Mouse (Mus musculus) heart, embryonic 10.5 days (tissue): ENCODE results near the gene Isoc2b. TPM values are rescaled to one million over a fixed set of nuclear protein-coding genes. Genes with fewer than 3 reads are reported as not detected.
A peak's percentile ranks its signal among the peaks of the same experiment; 100 is the strongest.
"Not testable (repeated sequence)": the region's sequence is repeated elsewhere in the genome, so short reads cannot be mapped to it uniquely, and the experiment has no call there.

Experiments
- DNase-seq: peaks from one replicate; pipeline ENCODE4 v3.0.0-alpha.2; 2017; ENCODE audit warnings: low spot score
- H3K27ac ChIP-seq: fragments of 300-500 bp; sonication (generic); 2 replicates; pipeline ENCODE4 v1.5.1; 2016; ENCODE audit warnings: mild to moderate bottlenecking
- H3K27me3 ChIP-seq: fragments of 300-500 bp; sonication (generic); 2 replicates; pipeline ENCODE4 v1.6.1; 2016; ENCODE audit warnings: mild to moderate bottlenecking; ENCODE audit not compliant: poor library complexity, insufficient read depth, severe bottlenecking
- H3K36me3 ChIP-seq: fragments of 300-500 bp; sonication (generic); 2 replicates; pipeline ENCODE4 v1.6.1; 2016; ENCODE audit warnings: mild to moderate bottlenecking, moderate library complexity
- H3K4me1 ChIP-seq: fragments of 300-500 bp; sonication (generic); 2 replicates; pipeline ENCODE4 v1.6.1; 2016; ENCODE audit warnings: mild to moderate bottlenecking
- H3K4me3 ChIP-seq: fragments of 300-500 bp; sonication (generic); 2 replicates; pipeline ENCODE4 v1.5.1; 2016; ENCODE audit warnings: mild to moderate bottlenecking, moderate library complexity
- H3K9me3 ChIP-seq: fragments of 300-500 bp; sonication (generic); 2 replicates; pipeline ENCODE4 v1.6.1; 2016; ENCODE audit warnings: mild to moderate bottlenecking, moderate library complexity
- WGBS: fragments of 180-500 bp; shearing (Covaris S2); methylation state at CpG from one replicate; pipeline ENCODE4 v1.1.7; 2016; 5-methylcytosine and 5-hydroxymethylcytosine counted together
- polyA plus RNA-seq: library from polyadenylated mRNA; unstranded; fragments of >200 nt; fragmentation: Nextera tagmentation; extraction: Ambion mirVana; gene quantifications from 2 replicates; pipeline ENCODE4 v1.2.1, GENCODE M21; 2016

The Isoc2b gene
- polyA plus RNA-seq, 1 experiment from 2014 or later, result 3.9 TPM

GRCm38 (mm10) chr7:4816559-4816958 lies 53.5 kb downstream of the Isoc2b start:
- Histone ChIP-seq H3K4me3 (no peak overlapping the region), H3K27me3 (no peaks in the 10 kb centered on the region), H3K4me1 (no peaks in the 10 kb centered on the region; the same call in 1 of the 2 replicates), H3K9me3 (no peaks in the 10 kb centered on the region), H3K36me3 (no peaks in the 10 kb centered on the region), H3K27ac (no peak overlapping the region)
- DNase-seq, result no peak

- WGBS, result 21% methylated on average over 8 of the region's 8 CpGs
- peaks cover 25% of the 10 kb centered on the region for H3K36me3 ChIP-seq
These were observed 56.8 kb downstream of the Isoc2b start for GRCm38 (mm10) chr7:4813105-4813791.

GRCm38 (mm10) chr7:4812303-4813104 lies 57.6 kb downstream of the Isoc2b start, which contains the start of gene Ube2s:
Gene Ube2s, minus strand, starts transcription at chr7:4812590.
- under 1% methylated on average over 62 of the region's 62 CpGs for WGBS
- peak; percentile 99 for DNase-seq
- Histone ChIP-seq H3K27me3 (no peaks in the 10 kb centered on the region), H3K9me3 (no peaks in the 10 kb centered on the region), H3K36me3 (peaks cover 28% of the 10 kb centered on the region), H3K4me3 (peak within 1 kb of the TSS; percentile 99), H3K27ac (peak within 1 kb of the TSS; percentile 99), H3K4me1 (peaks cover 19% of the 10 kb centered on the region)

More at GRCm38 (mm10) chr7:4813105-4813791, 56.8 kb downstream of the Isoc2b start:
- DNase-seq, result no peak
- H3K4me3 ChIP-seq, result peak overlapping the region; percentile 99
- no peaks in the 10 kb centered on the region for H3K9me3 ChIP-seq
- peaks cover 19% of the 10 kb centered on the region for H3K4me1 ChIP-seq
- H3K27me3 ChIP-seq, result no peaks in the 10 kb centered on the region
- peak overlapping the region; percentile 99 for H3K27ac ChIP-seq

GRCm38 (mm10) chr7:4811842-4812302 lies 58.2 kb downstream of the Isoc2b start:
- H3K4me1 ChIP-seq, result peaks cover 19% of the 10 kb centered on the region
- no peaks in the 10 kb centered on the region for H3K27me3 ChIP-seq
- peak; percentile 85 for DNase-seq
- peak overlapping the region; percentile 99 for H3K27ac ChIP-seq
- peak overlapping the region; percentile 99 for H3K4me3 ChIP-seq
- H3K9me3 ChIP-seq, result no peaks in the 10 kb centered on the region
- peaks cover 35% of the 10 kb centered on the region for H3K36me3 ChIP-seq
- under 1% methylated on average over 36 of the region's 36 CpGs for WGBS

- H3K36me3 ChIP-seq, result peaks cover 42% of the 10 kb centered on the region
- H3K4me3 ChIP-seq, result peak overlapping the region; percentile 99
- peaks cover 19% of the 10 kb centered on the region for H3K4me1 ChIP-seq
- H3K9me3 ChIP-seq, H3K27me3 ChIP-seq, DNase-seq: not testable (repeated sequence)
- peak overlapping the region; percentile 99 for H3K27ac ChIP-seq
- WGBS, result 36% methylated on average over 10 of the region's 10 CpGs
These were observed 58.9 kb downstream of the Isoc2b start for GRCm38 (mm10) chr7:4811131-4811530.

- no peak for DNase-seq
- Histone ChIP-seq H3K4me1 (peaks cover 19% of the 10 kb centered on the region), H3K27me3 (no peaks in the 10 kb centered on the region), H3K36me3 (peaks cover 59% of the 10 kb centered on the region), H3K4me3 (no peak overlapping the region), H3K9me3 (no peaks in the 10 kb centered on the region), H3K27ac (no peak overlapping the region)
- 85% methylated on average over 7 of the region's 7 CpGs for WGBS
These were observed 63.3 kb downstream of the Isoc2b start for GRCm38 (mm10) chr7:4806716-4807115.

GRCm38 (mm10) chr7:4802247-4802646 lies 67.8 kb downstream of the Isoc2b start:
- Histone ChIP-seq H3K27ac (no peak overlapping the region), H3K36me3 (peaks cover 33% of the 10 kb centered on the region), H3K4me3 (no peak overlapping the region), H3K4me1 (no peaks in the 10 kb centered on the region), H3K9me3 (no peaks in the 10 kb centered on the region), H3K27me3 (no peaks in the 10 kb centered on the region)
- DNase-seq, result no peak

GRCm38 (mm10) chr7:4795767-4796433 lies 74.2 kb downstream of the Isoc2b start:
- peaks cover 8% of the 10 kb centered on the region for H3K4me1 ChIP-seq
- H3K27me3 ChIP-seq, result no peaks in the 10 kb centered on the region
- H3K27ac ChIP-seq, result no peak overlapping the region
- no peak for DNase-seq
- 80% methylated on average over 7 of the region's 7 CpGs for WGBS
- peaks cover 43% of the 10 kb centered on the region for H3K36me3 ChIP-seq
- H3K4me3 ChIP-seq, result no peak overlapping the region
- no peaks in the 10 kb centered on the region for H3K9me3 ChIP-seq

Other genes starting within 250 kb of the Isoc2b start
- gene Tmem86b, start 238.8 kb downstream of the Isoc2b start, polyA plus RNA-seq, result 2.8 and 4.4 TPM in 2 replicates
- gene Ppp6r1, start 211.2 kb downstream of the Isoc2b start, polyA plus RNA-seq, result 8.7 and 16.0 TPM in 2 replicates
- gene Hspbp1, start 185.2 kb downstream of the Isoc2b start, polyA plus RNA-seq, result 105 and 118 TPM in 2 replicates
- 0.89 and 1.0 TPM in 2 replicates for gene Brsk1, start 179.7 kb downstream of the Isoc2b start, polyA plus RNA-seq
- not detected in 2 replicates for gene Tmem150b, start 145.0 kb downstream of the Isoc2b start, polyA plus RNA-seq
- gene Kmt5c, start 130.1 kb downstream of the Isoc2b start, polyA plus RNA-seq, result 76.1 and 77.6 TPM in 2 replicates
- gene Cox6b2, start 117.2 kb downstream of the Isoc2b start, polyA plus RNA-seq, result 37.6 and 42.2 TPM in 2 replicates
- gene Fam71e2, start 99.0 kb downstream of the Isoc2b start, polyA plus RNA-seq, result not detected in 2 replicates
- 0.15 and 0.20 TPM in 2 replicates for gene Il11, start 87.4 kb downstream of the Isoc2b start, polyA plus RNA-seq
- gene Tmem190, start 87.3 kb downstream of the Isoc2b start, polyA plus RNA-seq, result 0.34 TPM in 1 of 2 replicates, not detected in the other
- gene Tmem238, start 80.6 kb downstream of the Isoc2b start, polyA plus RNA-seq, result 4.7 and 6.3 TPM in 2 replicates
- 314 and 329 TPM in 2 replicates for gene Rpl28, start 77.4 kb downstream of the Isoc2b start, polyA plus RNA-seq
- 337 and 447 TPM in 2 replicates for gene Ube2s, start 57.7 kb downstream of the Isoc2b start, polyA plus RNA-seq
- gene Shisa7, start 25.6 kb downstream of the Isoc2b start, polyA plus RNA-seq, result 0.14 TPM in 1 of 2 replicates, not detected in the other
- gene Isoc2a, start 6.9 kb upstream of the Isoc2b start, polyA plus RNA-seq, result 1.3 TPM in 2 replicates
- 0.18 and 0.36 TPM in 2 replicates for gene Gm36210, start 36.3 kb upstream of the Isoc2b start, polyA plus RNA-seq
- gene Zfp628, start 45.0 kb upstream of the Isoc2b start, polyA plus RNA-seq, result 2.9 and 3.5 TPM in 2 replicates
- gene Nat14, start 51.8 kb upstream of the Isoc2b start, polyA plus RNA-seq, result 4.3 and 5.5 TPM in 2 replicates
- 1.2 and 1.6 TPM in 2 replicates for gene Ssc5d, start 55.5 kb upstream of the Isoc2b start, polyA plus RNA-seq
- gene Sbk2, start 94.1 kb upstream of the Isoc2b start, polyA plus RNA-seq, result 1.8 and 2.3 TPM in 2 replicates
- 0.39 and 0.43 TPM in 2 replicates for gene Sbk3, start 100.9 kb upstream of the Isoc2b start, polyA plus RNA-seq
- 21.6 and 29.2 TPM in 2 replicates for gene Zfp579, start 125.9 kb upstream of the Isoc2b start, polyA plus RNA-seq
- 10.0 and 11.4 TPM in 2 replicates for gene Zfp524, start 144.2 kb upstream of the Isoc2b start, polyA plus RNA-seq
- 36.1 and 43.5 TPM in 2 replicates for gene Fiz1, start 144.4 kb upstream of the Isoc2b start, polyA plus RNA-seq
- gene Gm44973, start 145.2 kb upstream of the Isoc2b start, polyA plus RNA-seq, result 0.72 TPM in 1 of 2 replicates, not detected in the other
- gene Zfp865, start 150.1 kb upstream of the Isoc2b start, polyA plus RNA-seq, result 3.8 and 4.4 TPM in 2 replicates
- gene Ccdc106, start 150.3 kb upstream of the Isoc2b start, polyA plus RNA-seq, result 1.4 and 4.7 TPM in 2 replicates
- not detected in 2 replicates for gene 4632433K11Rik, start 163.9 kb upstream of the Isoc2b start, polyA plus RNA-seq
- 3.9 and 4.5 TPM in 2 replicates for gene Zfp784, start 168.2 kb upstream of the Isoc2b start, polyA plus RNA-seq
- gene Zfp580, start 181.3 kb upstream of the Isoc2b start, polyA plus RNA-seq, result 17.6 and 21.4 TPM in 2 replicates
- 107 and 121 TPM in 2 replicates for gene U2af2, start 191.9 kb upstream of the Isoc2b start, polyA plus RNA-seq
- gene Epn1, start 210.0 kb upstream of the Isoc2b start, polyA plus RNA-seq, result 53.8 and 57.3 TPM in 2 replicates
- not detected in 2 replicates for gene Rfpl4, start 246.7 kb upstream of the Isoc2b start, polyA plus RNA-seq